Mouse (Mus musculus) heart, embryonic 14.5 days (tissue): ENCODE data around the gene Gm14139. TPM values are rescaled to one million over a fixed set of nuclear protein-coding genes. Genes with fewer than 3 reads are reported as not detected.
"Not testable (repeated sequence)": the region's sequence is repeated elsewhere in the genome, so short reads cannot be mapped to it uniquely, and the experiment has no call there.

Experiments used
- ATAC-seq: fragments of 200-750 bp; cut with Nextera tagmentation; 2 replicates; pipeline ENCODE4 v1.8.0; 2017; ENCODE audit warnings: low read depth, moderate TSS enrichment; ENCODE audit not compliant: insufficient number of reproducible peaks, insufficient read depth, low FRiP score
- H3K27ac ChIP-seq, 2 experiments: fragments of 200-500 bp in 1 of 2; fragments of 300-500 bp in 1 of 2; sonication (generic) in 1 of 2; replicated peaks in 1 of 2; 2 replicates each; pipeline ENCODE4 v1.5.1; 2012 to 2014; ENCODE audit warnings: low read depth in 2 of 2, low read length in 2 of 2, control low read depth in 1 of 2, mild to moderate bottlenecking in 1 of 2, mixed read lengths in 1 of 2; ENCODE audit not compliant: control insufficient read depth in 1 of 2, insufficient read depth in 1 of 2
- H3K27me3 ChIP-seq: fragments of 300-500 bp; sonication (generic); 2 replicates; pipeline ENCODE4 v1.6.1; 2014; ENCODE audit warnings: mild to moderate bottlenecking, low read length, control low read depth; ENCODE audit not compliant: control insufficient read depth, insufficient read depth
- H3K36me3 ChIP-seq: fragments of 300-500 bp; sonication (generic); 2 replicates; pipeline ENCODE4 v1.6.1; 2014; ENCODE audit warnings: mild to moderate bottlenecking, control low read depth, low read length, mixed read lengths; ENCODE audit not compliant: control insufficient read depth, insufficient read depth
- H3K4me1 ChIP-seq, 2 experiments: fragments of 200-500 bp in 1 of 2; fragments of 300-500 bp in 1 of 2; sonication (generic) in 1 of 2; 2 replicates each; pipeline ENCODE4 v1.6.1; 2012 to 2014; ENCODE audit warnings: low read length in 2 of 2, control low read depth in 1 of 2, mixed read lengths in 1 of 2; ENCODE audit not compliant: control insufficient read depth in 2 of 2, insufficient read depth in 2 of 2
- H3K4me2 ChIP-seq: fragments of 300-500 bp; sonication (generic); 2 replicates; pipeline ENCODE4 v1.6.1; 2014; ENCODE audit warnings: mild to moderate bottlenecking, low read length
- H3K4me3 ChIP-seq, 2 experiments: fragments of 200-500 bp in 1 of 2; fragments of 300-500 bp in 1 of 2; sonication (generic) in 1 of 2; 2 replicates each; pipeline ENCODE4 v1.5.1; 2012 to 2014; ENCODE audit warnings: low read length in 2 of 2, mild to moderate bottlenecking in 2 of 2, control low read depth in 1 of 2, low read depth in 1 of 2, moderate library complexity in 1 of 2; ENCODE audit not compliant: control insufficient read depth in 1 of 2, insufficient read depth in 1 of 2
- H3K9ac ChIP-seq: fragments of 300-500 bp; sonication (generic); 2 replicates; pipeline ENCODE4 v1.6.1; 2014; ENCODE audit warnings: mild to moderate bottlenecking, low read length
- H3K9me3 ChIP-seq: fragments of 300-500 bp; sonication (generic); 2 replicates; pipeline ENCODE4 v1.6.1; 2016; ENCODE audit warnings: low read length, control low read depth; ENCODE audit not compliant: control insufficient read depth
- WGBS: fragments of 180-500 bp; shearing (Covaris S2); extraction: QIAGEN DNeasy Blood & Tissue Kit; methylation state at CpG from one replicate; pipeline ENCODE4 v1.1.7; 2014; 5-methylcytosine and 5-hydroxymethylcytosine counted together
- polyA plus RNA-seq: library from polyadenylated mRNA; unstranded; fragments of >200 nt; fragmentation: Nextera tagmentation; extraction: Ambion mirVana; gene quantifications from 2 replicates; pipeline ENCODE4 v1.2.1, GENCODE M21; 2014

Gm14139 gene
- polyA plus RNA-seq, 1 experiment from 2014 or later, result not detected

DNA sequence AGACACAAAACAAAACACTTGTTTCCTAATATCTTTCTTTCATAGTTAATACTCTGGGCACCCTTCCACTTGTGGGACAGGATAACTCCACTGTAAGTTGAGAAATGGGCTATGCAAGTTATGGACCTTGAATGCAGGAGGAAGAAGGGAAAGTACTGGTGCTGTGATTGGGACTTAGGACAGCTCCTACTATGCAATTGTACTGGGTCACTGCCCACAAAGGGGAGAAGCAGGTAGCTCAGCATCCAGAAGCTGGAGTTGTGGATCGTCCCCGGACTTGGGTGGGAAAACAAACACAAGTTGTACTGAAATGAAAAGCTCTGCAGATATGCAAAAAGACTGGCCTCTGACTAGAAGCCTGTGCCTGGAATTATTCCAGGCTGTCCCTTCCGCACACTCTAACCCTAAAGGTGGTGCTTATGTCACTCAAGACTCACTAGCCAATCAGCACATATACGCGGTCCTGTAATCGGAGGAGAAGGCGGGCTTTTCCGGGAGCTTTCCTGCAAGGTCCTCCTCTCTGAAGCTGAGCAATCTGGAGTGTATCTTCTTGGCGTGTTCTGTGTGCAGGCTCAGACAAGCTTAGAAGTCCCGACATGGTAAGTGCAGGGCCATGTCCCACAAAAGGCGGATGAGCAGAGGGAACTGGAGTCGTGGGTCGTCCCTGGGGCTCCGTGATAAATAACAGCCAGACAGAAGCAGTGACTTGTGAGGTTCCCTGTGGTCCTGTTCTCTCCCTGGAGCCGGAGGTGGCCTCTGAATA, 36.2 kb downstream of the Gm14139 start, which contains the start of gene Zfp937:
Zfp937 (plus strand) TSS at position 474 of the 763 bp plus-strand sequence.
- Histone ChIP-seq H3K4me2 (peak within 1 kb of the TSS; percentile 56), H3K9ac (peak within 1 kb of the TSS; percentile 48), H3K27ac (peak within 1 kb of the TSS; percentile 53 to 54; a peak in 2 of 4 replicates), H3K4me3 (peak within 1 kb of the TSS; percentile 42 to 62)
- under 1% methylated on average over 15 of the region's 15 CpGs for WGBS
- not testable (repeated sequence) for H3K9me3 ChIP-seq, H3K36me3 ChIP-seq, H3K4me1 ChIP-seq, H3K27me3 ChIP-seq
- ATAC-seq, result peak; percentile 99

DNA sequence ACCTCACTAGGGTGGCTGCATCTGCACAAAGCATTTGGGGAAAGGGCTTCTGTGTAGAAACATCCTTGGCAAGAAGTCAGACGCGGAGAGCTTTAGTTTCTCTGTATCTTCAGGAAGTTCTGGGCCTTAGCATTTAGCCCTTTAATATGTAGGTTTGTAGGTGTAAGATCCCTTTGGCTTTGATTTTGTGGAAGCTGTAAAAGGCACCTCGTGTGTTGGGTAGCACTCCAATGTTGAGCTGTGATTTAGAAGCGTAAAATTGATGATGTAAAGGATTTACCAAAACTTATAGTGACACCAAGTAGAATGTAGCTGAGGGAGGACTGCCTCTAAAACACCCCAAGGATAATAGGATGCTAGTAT, 36.8 kb downstream of the Gm14139 start:
- not testable (repeated sequence) for H3K9me3 ChIP-seq, H3K27me3 ChIP-seq, ATAC-seq, H3K4me1 ChIP-seq, H3K36me3 ChIP-seq
- WGBS, result 14% methylated on average over 2 of the region's 4 CpGs
- H3K27ac ChIP-seq, result peak overlapping the region; percentile 53 to 54; a peak in 1 of 4 replicates
- H3K4me2 ChIP-seq, result peak overlapping the region; percentile 56
- H3K4me3 ChIP-seq, result peak overlapping the region; percentile 42 to 62
- H3K9ac ChIP-seq, result peak overlapping the region; percentile 48; the same call in 1 of the 2 replicates

DNA sequence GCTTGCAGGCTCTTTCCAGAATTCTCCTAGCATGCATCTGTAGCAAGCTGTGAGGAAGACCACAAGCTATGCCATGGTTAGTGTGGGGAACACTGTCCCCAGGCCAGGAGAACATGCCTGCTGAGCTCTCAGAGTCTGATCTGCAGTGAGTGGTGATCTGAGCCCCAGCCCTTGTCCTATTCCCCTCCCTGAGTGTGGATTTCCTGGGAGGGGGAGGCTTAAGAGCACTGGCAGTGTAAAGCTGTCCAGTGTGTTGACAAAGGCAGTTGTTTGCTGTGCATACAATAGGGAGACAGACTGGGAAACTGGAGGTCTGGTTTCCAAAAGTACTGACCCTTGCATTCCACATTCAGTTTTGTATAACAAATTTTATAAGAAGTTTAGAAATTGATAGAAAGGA, 41.7 kb downstream of the Gm14139 start:
- not testable (repeated sequence) for H3K36me3 ChIP-seq, H3K4me3 ChIP-seq, H3K4me2 ChIP-seq, H3K4me1 ChIP-seq, H3K27me3 ChIP-seq, ATAC-seq, H3K9ac ChIP-seq, H3K9me3 ChIP-seq, H3K27ac ChIP-seq

Other genes starting within 250 kb of the Gm14139 start
- gene Zfp120, start 45.0 kb upstream of the Gm14139 start, polyA plus RNA-seq, result 6.0 and 7.0 TPM in 2 replicates
- not detected in 2 replicates for gene Gm10770, start 2.1 kb upstream of the Gm14139 start, polyA plus RNA-seq
- gene Zfp937, start 36.3 kb downstream of the Gm14139 start, polyA plus RNA-seq, result 3.7 and 3.9 TPM in 2 replicates
- 1.6 and 1.9 TPM in 2 replicates for gene Gm21994, start 73.8 kb downstream of the Gm14139 start, polyA plus RNA-seq
- gene Gm14124, start 75.8 kb downstream of the Gm14139 start, polyA plus RNA-seq, result not detected in 2 replicates
- not detected in 2 replicates for gene Gm10130, start 141.9 kb downstream of the Gm14139 start, polyA plus RNA-seq
- gene 3300002I08Rik, start 181.0 kb downstream of the Gm14139 start, polyA plus RNA-seq, result 4.5 and 4.6 TPM in 2 replicates